Mouse (Mus musculus): ENCODE results near the gene Lta.

- TF ChIP-seq CTCF (IDR thresholded peaks at IDR 0.05; ENCODE audit: low read depth) (no peak), EP300 (IDR thresholded peaks at IDR 0.05; ENCODE audit: low read depth) (peak; percentile 58)
These were observed 13.5 kb upstream of the Lta start for GRCm38 (mm10) chr17:35218516-35219193.
